Mouse (Mus musculus) limb, embryonic 14.5 days (tissue): ENCODE measurements around the gene Cadm4. TPM values are rescaled to one million over a fixed set of nuclear protein-coding genes. Genes with fewer than 3 reads are reported as not detected.

ENCODE experiments used
- ATAC-seq: fragments of 200-750 bp; cut with Nextera tagmentation; 2 replicates; pipeline ENCODE4 v1.8.0; 2017; ENCODE audit warnings: low read depth, moderate number of reproducible peaks, moderate TSS enrichment; ENCODE audit not compliant: low FRiP score
- DNase-seq: peaks from one replicate; pipeline ENCODE4 v3.0.0-alpha.2; 2015; ENCODE audit warnings: low spot score
- H3K27ac ChIP-seq: fragments of 300-500 bp; sonication (generic); replicated peaks from 2 replicates; pipeline ENCODE4 v1.5.1; 2014; ENCODE audit warnings: low read depth, mild to moderate bottlenecking, low read length, moderate library complexity, mixed read lengths
- H3K27me3 ChIP-seq: fragments of 300-500 bp; sonication (generic); 2 replicates; pipeline ENCODE4 v1.6.1; 2014; ENCODE audit warnings: low read length, mixed read lengths; ENCODE audit not compliant: control insufficient read depth, insufficient read depth
- H3K36me3 ChIP-seq: fragments of 300-500 bp; sonication (generic); 2 replicates; pipeline ENCODE4 v1.6.1; 2014; ENCODE audit warnings: mild to moderate bottlenecking, low read length, moderate library complexity, mixed read lengths; ENCODE audit not compliant: control insufficient read depth, insufficient read depth
- H3K4me1 ChIP-seq: fragments of 300-500 bp; sonication (generic); 2 replicates; pipeline ENCODE4 v1.6.1; 2014; ENCODE audit warnings: antibody characterized with exemption, low read length, mixed read lengths; ENCODE audit not compliant: control insufficient read depth, insufficient read depth
- H3K4me2 ChIP-seq: fragments of 300-500 bp; sonication (generic); replicated peaks from 2 replicates; pipeline ENCODE4 v1.6.1; 2014; ENCODE audit warnings: low read depth, mild to moderate bottlenecking, low read length, moderate library complexity; ENCODE audit not compliant: severe bottlenecking
- H3K4me3 ChIP-seq: fragments of 300-500 bp; sonication (generic); replicated peaks from 2 replicates; pipeline ENCODE4 v1.5.1; 2014; ENCODE audit warnings: low read length
- H3K9ac ChIP-seq: fragments of 300-500 bp; sonication (generic); 2 replicates; pipeline ENCODE4 v1.6.1; 2014; ENCODE audit warnings: mild to moderate bottlenecking, low read depth, low read length, moderate library complexity; ENCODE audit not compliant: severe bottlenecking
- H3K9me3 ChIP-seq: fragments of 300-500 bp; sonication (generic); 2 replicates; pipeline ENCODE4 v1.6.1; 2016; ENCODE audit warnings: low read length; ENCODE audit not compliant: control insufficient read depth
- POLR2A ChIP-seq: fragments of 200-500 bp; IDR thresholded peaks from 2 replicates; pipeline ENCODE4 v1.8.0; 2012; ENCODE audit warnings: inconsistent platforms, mild to moderate bottlenecking, moderate library complexity, borderline replicate concordance; ENCODE audit not compliant: insufficient read depth, insufficient read length; ENCODE audit errors: extremely low read depth
- WGBS: fragments of 180-500 bp; shearing (Covaris S2); extraction: QIAGEN DNeasy Blood & Tissue Kit; methylation state at CpG from one replicate; pipeline ENCODE4 v1.1.7; 2014; 5-methylcytosine and 5-hydroxymethylcytosine counted together
- polyA plus RNA-seq, 2 experiments: library from polyadenylated mRNA; depleted of rRNA in 1 of 2; stranded (reverse) in 1 of 2; unstranded in 1 of 2; fragments of >200 nt; fragmentation: Nextera tagmentation in 1 of 2; extraction: Ambion mirVana in 1 of 2; gene quantifications; 2 replicates each; pipeline versions ENCODE4 v1.2.1 to v1.2.3; 2012 to 2014

The Cadm4 gene
- polyA plus RNA-seq, 2 experiments: 2.1 to 21.1 TPM

- DNase-seq (no peak), ATAC-seq (no peak)
- Histone ChIP-seq H3K4me1 (peaks cover 4% of the 10 kb centered on the region; the same call in 1 of the 2 replicates), H3K4me2 (no peak overlapping the region), H3K27ac (no peak overlapping the region), H3K9me3 (no peaks in the 10 kb centered on the region), H3K27me3 (no peaks in the 10 kb centered on the region), H3K9ac (no peak overlapping the region), H3K36me3 (no peaks in the 10 kb centered on the region), H3K4me3 (no peak overlapping the region)
- TF ChIP-seq POLR2A: no peak
- 84% methylated on average over 5 of the region's 5 CpGs for WGBS
Observed at GRCm38 (mm10) chr7:24459440-24459839, 22.4 kb upstream of the Cadm4 start.

- DNase-seq (no peak), ATAC-seq (no peak)
- H3K9me3 ChIP-seq: no peaks in the 10 kb centered on the region
- no peaks in the 10 kb centered on the region for H3K36me3 ChIP-seq
- TF ChIP-seq POLR2A: no peak
- no peaks in the 10 kb centered on the region for H3K27me3 ChIP-seq
- 49% methylated on average over 3 of the region's 3 CpGs for WGBS
- no peak overlapping the region for H3K4me2 ChIP-seq
- no peak overlapping the region for H3K9ac ChIP-seq
- H3K4me1 ChIP-seq: peaks cover 4% of the 10 kb centered on the region; the same call in 1 of the 2 replicates
- no peak overlapping the region for H3K4me3 ChIP-seq
- no peak overlapping the region for H3K27ac ChIP-seq
Observed at GRCm38 (mm10) chr7:24459843-24460242, 22.0 kb upstream of the Cadm4 start.

- WGBS: 59% methylated on average over 14 of the region's 14 CpGs
Observed at GRCm38 (mm10) chr7:24461376-24462051, 20.3 kb upstream of the Cadm4 start.

GRCm38 (mm10) chr7:24462388-24463319 is 19.2 kb upstream of the Cadm4 start, which contains the start of gene Plaur:
Gene Plaur, plus strand, starts transcription at chr7:24462484.
- WGBS: 3% methylated on average over 27 of the region's 27 CpGs
- ATAC-seq (peak; percentile 45), DNase-seq (peak; percentile 38)
- 0 out of 2 replicates have a peak within 1 kb of the TSS, but pooled peaks have one; percentile 8 for H3K9ac ChIP-seq
- H3K36me3 ChIP-seq: no peaks in the 10 kb centered on the region
- peak within 1 kb of the TSS; percentile 15 for H3K4me3 ChIP-seq
- no peak within 1 kb of the TSS for H3K27ac ChIP-seq
- H3K4me1 ChIP-seq: peaks cover 4% of the 10 kb centered on the region; the same call in 1 of the 2 replicates
- H3K4me2 ChIP-seq: peak within 1 kb of the TSS; percentile 41
- H3K27me3 ChIP-seq: no peaks in the 10 kb centered on the region
- no peaks in the 10 kb centered on the region for H3K9me3 ChIP-seq
- TF ChIP-seq POLR2A: no peak

More at GRCm38 (mm10) chr7:24461376-24462051, 20.3 kb upstream of the Cadm4 start:
- no peaks in the 10 kb centered on the region for H3K9me3 ChIP-seq
- H3K4me2 ChIP-seq: no peak overlapping the region
- ATAC-seq (no peak), DNase-seq (no peak)
- H3K9ac ChIP-seq: no peak overlapping the region
- H3K4me3 ChIP-seq: no peak overlapping the region
- no peaks in the 10 kb centered on the region for H3K27me3 ChIP-seq
- H3K36me3 ChIP-seq: no peaks in the 10 kb centered on the region
- H3K27ac ChIP-seq: no peak overlapping the region
- TF ChIP-seq POLR2A: no peak
- peaks cover 4% of the 10 kb centered on the region; the same call in 1 of the 2 replicates for H3K4me1 ChIP-seq

- no peak overlapping the region for H3K9ac ChIP-seq
- WGBS: 92% methylated on average over 6 of the region's 6 CpGs
- TF ChIP-seq POLR2A: no peak
Observed at GRCm38 (mm10) chr7:24466835-24467234, 15.0 kb upstream of the Cadm4 start.

More at GRCm38 (mm10) chr7:24466835-24467234, 15.0 kb upstream of the Cadm4 start:
- ATAC-seq (no peak), DNase-seq (no peak)
- Histone ChIP-seq H3K4me2 (no peak overlapping the region), H3K4me1 (peaks cover 4% of the 10 kb centered on the region; the same call in 1 of the 2 replicates), H3K36me3 (no peaks in the 10 kb centered on the region), H3K27me3 (no peaks in the 10 kb centered on the region), H3K27ac (no peak overlapping the region), H3K9me3 (no peaks in the 10 kb centered on the region), H3K4me3 (no peak overlapping the region)
